Mouse (Mus musculus) spleen, postnatal 4 days (tissue): ENCODE results near the gene Lmo7.

Source experiments
- DNase-seq, 2 experiments: peaks; one replicate each; pipeline ENCODE4 v3.0.0; 2022; ENCODE audit warnings: low spot score in 2 of 2

The Lmo7 gene

DNA sequence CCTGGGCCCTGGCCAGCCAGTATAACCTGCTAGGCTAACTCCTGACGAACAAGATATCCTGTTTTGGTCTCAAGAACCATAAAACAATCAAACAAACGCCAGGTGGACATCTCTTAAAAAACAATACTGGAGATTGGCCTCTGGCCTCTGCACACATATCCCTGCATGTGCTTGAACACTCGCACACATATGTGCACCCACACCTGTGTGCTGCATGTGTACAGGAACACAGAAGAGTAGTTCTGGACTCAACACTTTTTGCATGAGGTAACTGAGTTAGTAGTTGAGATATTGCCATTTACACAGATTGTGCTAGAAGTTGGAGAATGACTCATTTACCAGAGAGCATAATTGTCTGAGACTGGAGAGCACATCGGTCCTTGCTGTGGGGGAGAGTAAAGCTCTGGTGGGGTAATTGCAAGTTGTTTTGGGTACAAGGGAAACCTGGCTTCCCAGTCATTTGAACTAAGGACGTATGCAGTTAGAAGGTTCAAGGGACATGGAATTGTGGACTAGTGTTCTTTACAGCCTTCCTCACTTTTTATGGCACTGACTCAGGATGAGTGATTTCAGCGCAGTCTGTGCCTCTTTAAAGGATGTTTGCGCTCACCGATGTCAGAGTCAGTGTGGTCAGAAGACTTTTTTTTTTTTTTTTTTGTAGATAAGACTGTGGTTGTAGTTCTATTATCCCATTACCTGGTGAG is 148.7 kb downstream of the Lmo7 start:
- DNase-seq = no peak

DNA sequence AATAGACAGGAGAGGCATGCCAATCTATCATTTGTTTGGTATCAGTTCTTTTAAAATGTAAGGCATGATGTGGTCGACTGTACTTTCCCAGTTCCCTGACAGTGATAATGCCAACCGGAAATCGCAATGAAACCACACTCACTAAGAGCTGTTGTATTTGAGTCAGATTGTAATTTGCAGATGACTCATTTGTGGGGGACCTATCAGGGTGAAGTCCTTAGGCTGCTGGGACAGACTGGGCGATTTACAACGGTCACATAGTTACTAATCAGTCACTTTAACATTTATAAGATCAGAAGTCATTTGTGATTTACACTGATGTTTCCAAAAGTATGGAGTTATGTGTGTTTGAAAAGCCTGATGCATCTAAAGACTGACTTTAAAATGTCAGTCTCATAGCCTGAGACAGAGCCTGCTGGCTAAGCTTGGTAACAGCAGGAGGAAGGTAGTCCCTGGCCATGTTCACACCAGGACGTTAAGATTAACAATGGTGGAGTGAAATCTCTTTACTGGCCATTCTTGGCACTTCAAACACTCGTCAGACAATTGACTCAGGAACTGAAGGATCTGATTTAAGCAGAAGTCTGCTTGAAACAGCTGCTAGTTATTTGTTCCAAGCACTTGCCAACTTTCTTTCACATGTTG is 149.4 kb downstream of the Lmo7 start:
- DNase-seq = no peak

DNA sequence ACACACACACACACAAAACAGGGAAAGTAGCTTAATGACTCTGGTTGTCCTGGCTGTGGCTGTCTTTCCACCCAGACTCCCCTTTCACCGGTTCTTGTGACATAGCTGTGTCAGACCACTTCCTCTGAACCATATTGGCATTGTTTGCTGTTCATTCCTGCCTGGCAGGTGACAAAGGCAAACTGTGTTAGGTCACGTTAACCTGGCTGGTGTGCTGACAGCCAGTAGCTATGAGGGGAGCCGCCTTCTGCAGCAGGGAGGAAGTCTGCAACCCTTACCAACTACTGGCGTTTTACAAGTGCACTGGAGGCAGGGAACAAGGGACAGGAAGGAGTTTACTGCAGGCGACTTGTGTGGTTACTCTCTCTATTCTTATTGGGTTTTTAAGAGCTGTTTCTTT is 153.2 kb downstream of the Lmo7 start:
- no peak for DNase-seq

DNA sequence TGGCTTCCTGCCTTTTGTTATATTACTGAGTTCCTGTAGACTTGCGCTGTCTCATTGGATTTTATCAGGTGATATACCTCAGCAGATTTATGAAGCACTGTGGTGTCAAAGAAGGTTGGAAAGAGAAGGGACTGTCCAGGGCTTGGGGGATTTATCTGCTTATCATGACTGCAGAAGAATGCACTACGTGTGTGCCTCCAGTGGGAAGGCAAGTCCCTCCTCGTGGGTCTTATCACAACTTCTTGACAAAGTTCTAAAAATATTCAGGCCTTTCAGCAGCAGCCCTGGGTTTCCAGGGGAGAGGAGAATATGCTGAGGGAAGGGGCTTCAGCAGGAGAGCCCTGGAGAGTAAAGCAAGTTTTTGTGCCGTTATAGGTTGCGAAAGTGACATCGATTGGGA is 154.0 kb downstream of the Lmo7 start:
- DNase-seq = no peak

DNA sequence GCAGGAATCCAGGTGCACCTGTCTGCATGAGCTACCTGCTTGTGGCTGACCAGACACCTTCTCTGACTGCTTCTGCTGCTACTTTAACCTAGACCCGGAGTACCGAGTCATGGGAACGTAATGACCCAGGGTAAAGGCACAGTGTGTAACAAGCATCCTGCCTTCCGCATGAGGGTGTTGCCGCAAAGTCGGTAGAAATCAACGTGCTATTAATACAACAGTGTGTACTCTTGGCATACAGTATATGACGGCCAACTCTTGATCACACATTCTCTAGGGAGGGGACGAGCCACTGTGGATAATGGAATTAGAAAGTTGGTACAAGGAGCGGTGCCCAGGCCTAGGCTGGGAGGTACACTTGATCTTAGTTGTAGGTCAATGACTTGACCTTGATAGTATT is 156.6 kb downstream of the Lmo7 start:
- DNase-seq = no peak

DNA sequence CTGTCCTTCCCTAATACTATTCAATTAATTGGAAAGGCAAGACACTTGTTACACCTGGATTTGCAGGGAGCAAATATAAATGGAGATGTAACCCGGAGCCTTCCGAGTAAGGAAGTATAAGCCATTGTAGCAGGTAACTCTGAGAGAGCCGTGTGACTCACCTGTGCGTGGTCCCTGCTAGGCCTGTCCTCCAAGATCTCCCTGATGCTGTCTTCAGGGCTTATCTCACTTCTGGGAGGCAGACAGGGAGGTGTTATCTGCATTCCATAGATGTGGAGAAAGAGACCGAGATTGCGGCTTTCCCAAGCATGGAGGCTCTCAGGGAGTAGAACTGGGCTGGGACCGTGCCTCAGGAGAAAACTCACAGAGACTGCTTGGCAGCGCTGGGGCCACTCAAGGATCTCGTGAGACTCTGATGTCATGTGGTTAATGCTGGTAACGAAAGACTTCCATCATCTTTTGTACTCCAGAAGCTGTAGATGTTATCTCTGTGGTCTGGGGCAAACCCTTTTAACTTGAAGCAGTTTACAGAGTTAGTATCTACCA is 162.2 kb downstream of the Lmo7 start:
- no peak for DNase-seq

DNA sequence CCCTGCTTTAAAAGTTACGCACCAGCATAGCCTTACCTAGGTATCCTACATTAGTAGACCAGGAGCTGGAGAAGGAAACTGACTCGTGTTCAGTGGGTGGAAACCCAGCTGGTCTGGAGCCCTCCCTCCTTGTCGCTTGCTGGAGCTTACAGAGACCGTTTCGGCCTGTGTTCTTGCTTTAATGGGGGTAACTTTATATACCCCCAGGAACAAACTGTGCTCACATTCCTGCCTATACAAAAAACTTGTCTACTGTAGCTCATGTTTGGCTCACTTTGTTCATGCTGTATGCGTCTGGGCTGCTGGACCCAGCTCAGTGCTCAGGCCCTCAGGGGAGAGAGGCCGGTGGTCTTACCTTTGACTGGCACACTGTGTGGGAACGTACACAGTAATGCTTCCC is 162.7 kb downstream of the Lmo7 start:
- no peak for DNase-seq

DNA sequence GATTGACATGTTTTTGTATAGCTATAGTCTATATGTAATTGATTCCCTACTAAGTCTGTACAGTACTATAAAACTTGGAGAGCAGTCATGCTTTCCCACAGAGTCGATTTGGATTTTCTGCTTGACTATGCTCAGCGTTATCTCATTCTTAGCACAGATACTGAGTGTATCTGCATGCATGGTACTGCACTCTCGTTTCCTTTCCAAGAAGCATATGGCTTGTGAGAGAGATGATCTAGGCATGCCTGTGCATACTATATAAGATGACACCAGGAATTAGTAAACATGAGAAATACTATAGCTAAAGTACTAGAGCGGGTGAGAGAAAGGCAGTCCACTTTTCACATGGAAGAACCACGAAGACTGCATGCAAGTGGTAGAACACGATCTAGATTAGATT is 163.5 kb downstream of the Lmo7 start:
- DNase-seq = no peak

DNA sequence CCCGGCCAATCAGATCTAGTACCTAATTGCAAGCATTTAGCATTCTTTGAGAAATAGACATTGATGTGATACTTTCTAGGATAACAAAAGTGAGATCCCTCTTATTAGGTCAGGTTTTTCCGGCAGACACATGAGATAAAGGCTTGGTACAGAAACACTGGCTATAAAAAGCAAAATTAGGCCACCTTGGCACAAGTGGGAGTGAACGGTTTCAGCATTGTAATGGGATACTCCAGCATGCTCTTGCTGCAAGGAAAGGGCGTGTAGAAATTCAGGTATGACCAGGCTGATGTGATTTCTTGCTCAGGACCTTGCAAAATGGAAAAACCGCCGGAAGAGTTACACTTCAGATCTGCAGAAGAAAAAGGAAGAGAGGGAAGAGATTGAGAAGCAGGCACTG is 168.5 kb downstream of the Lmo7 start:
- no peak for DNase-seq

DNA sequence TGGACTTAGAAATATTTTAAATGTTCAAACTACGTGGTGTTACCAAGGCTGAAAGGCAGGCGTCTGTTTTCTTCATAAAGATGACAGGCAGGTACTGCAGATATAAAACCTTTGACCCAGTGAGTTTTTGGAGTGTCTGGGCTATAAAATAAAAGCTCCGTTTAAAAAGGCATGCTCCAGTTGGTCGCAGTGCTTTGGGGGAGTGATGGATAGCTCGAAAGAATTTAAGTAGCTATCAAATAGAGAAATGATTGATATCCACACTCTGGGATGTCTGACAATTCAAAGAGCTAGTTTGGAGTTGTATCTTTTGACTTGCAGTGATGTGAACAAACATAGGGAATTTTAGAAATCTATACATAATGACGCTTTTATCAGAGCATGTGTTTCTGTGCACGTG is 171.7 kb downstream of the Lmo7 start:
- DNase-seq = no peak

DNA sequence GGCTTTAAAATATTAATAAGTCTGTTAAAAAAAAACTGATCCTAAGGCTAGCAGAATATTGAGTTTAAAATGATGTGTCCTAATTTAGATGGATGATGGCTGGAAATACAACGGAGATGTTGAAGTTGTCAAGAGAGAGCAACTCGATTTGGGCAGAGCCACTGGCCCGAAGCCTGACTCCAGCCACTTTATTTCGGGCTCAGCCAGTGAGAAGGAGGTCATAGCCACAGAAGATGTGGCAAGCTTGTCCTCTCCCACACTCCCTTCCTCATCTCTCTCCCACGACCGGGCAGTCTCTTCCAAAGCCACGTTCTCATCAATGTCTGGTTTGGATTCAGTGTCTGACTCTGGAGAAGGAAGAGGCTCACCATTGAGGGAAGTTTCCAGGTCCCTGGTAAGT is 172.2 kb downstream of the Lmo7 start:
- DNase-seq = no peak

DNA sequence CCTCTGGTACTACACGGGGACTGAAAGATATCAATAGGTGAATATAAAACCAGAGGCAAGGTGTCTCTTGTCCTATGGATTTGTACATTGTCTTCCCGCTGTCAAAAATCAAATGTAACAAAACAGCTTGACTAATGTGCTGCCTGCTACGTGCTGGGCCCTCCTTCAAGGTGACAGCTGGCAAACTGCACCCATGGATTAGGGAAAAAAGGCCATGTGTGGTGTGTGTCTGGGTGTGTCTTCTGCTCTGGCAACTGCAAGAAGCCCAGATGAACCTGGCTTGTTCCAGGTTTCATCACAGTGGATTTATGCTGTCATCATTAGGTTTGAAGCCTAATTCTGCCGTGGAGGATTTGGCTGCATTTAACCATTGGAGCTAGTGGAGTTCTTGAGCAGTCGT is 174.0 kb downstream of the Lmo7 start:
- DNase-seq = no peak

DNA sequence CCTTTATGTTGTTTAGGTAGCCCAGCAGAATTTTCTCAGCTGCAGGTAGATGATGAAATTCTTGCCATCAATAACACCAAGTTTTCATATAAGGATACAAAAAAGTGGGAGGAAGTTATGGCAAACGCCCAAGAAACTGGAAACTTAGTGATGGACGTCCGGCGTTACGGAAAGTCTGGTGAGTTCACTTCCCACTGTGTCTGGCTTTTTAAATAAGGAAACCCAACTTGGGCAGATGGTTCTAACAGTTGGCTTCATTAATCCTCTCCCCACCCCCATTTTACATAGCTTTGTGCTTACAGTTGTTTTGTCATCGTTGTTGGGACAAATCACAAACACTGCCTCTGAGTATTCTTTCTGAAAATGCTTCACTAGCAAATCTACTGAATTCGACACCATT is 182.2 kb downstream of the Lmo7 start:
- no peak for DNase-seq

DNA sequence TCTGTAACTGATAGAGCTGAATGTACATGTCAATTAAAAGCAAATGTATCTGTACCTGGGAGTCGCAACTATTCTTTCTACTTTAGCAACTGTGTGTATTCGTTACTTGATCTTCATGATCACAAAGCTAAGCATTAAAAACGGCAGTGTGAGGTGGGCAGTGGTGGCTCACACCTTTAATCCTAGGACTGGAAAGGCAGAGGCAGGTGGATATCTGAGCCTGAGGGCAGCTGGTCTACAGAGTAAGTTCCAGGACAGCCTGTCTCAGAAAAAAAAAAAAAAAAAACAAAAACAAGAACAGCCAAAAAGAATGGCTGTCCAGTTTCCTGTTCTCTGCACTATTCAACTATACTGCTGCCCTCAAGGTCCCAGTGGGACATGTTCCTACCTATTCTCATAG is 182.6 kb downstream of the Lmo7 start:
- no peak for DNase-seq

DNA sequence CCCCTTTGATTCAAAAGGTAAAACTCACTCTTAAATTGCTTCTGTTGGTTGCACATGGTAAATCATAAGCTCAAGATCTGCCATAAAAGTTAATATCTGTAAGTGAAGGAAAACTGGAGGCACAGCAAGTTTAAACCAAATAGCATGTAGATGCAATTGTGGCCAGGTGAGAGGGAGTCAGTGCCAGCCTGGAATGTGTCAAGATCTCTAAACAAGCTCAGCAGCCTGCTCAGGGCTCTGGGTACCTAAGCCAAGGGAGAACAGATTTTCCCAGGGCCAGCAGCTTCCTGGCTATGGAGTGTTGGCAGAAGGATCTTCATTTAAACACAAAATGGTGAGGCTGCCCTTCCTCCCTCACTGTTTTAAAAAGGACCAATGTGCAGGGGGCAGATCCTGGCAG is 184.6 kb downstream of the Lmo7 start:
- no peak for DNase-seq

DNA sequence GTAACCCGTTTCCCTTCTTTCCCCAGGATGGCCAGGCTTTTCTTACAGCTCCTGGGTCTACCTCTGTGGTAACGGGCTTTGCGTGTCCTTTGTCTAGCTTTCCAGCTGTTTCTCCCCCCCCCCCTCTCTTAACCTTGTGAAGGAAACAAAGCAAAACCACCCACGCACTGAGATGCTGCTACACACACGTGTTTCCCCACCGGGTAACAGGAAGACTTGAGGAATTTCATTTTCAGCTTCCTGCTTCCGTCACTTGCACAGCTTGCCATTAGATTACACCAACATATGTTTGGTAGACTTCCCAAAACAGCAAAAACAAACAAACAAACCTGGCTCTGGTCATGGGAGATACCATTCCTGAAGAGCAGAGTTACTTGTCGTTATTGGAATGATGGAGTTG is 186.1 kb downstream of the Lmo7 start:
- no peak for DNase-seq

DNA sequence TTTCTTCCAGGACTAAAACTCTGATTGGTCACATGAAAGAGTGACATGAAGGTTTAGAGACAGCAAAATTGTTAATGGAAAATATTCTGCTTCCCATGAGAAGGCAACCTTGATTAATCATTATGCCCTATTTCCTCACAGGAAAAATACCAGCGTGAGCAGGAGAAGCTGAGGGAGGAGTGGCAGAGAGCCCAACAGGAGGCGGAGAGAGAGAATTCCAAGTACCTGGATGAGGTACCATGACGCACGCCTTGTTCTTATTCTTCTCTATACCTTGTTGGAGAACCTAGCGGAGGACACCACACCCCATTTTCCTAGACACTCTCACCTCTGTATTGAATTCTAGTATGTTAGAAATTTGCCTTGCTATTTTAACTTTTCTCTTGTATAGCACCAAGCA is 188.7 kb downstream of the Lmo7 start:
- no peak for DNase-seq

DNA sequence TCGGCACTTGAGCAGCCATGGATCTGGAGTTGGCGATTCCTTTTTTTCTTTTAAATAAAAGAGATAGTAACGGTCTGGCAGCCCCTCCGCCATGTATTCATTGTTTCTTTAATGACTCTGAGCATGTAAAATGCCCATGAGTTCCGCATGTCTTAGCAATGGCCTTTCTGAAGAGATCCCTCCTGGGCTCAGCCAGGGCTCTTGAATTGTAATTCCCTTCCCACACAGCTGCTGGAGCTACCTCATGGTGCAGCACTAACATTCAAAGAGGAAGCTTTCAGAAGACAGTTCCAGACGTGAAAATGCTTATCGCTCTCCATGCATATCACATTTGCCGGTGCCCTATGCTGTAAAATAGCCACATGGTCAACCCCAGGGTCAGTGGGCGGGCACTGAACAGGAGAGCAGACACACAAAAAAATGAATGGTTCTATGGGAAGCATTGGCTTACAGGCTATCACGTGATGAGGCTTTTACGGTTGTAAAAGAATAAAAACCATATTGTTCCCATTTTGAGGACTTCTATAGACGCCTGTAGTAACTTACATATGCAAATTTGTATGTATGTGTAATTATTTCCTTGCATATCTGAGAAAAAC is 198.0 kb downstream of the Lmo7 start:
- no peak for DNase-seq

DNA sequence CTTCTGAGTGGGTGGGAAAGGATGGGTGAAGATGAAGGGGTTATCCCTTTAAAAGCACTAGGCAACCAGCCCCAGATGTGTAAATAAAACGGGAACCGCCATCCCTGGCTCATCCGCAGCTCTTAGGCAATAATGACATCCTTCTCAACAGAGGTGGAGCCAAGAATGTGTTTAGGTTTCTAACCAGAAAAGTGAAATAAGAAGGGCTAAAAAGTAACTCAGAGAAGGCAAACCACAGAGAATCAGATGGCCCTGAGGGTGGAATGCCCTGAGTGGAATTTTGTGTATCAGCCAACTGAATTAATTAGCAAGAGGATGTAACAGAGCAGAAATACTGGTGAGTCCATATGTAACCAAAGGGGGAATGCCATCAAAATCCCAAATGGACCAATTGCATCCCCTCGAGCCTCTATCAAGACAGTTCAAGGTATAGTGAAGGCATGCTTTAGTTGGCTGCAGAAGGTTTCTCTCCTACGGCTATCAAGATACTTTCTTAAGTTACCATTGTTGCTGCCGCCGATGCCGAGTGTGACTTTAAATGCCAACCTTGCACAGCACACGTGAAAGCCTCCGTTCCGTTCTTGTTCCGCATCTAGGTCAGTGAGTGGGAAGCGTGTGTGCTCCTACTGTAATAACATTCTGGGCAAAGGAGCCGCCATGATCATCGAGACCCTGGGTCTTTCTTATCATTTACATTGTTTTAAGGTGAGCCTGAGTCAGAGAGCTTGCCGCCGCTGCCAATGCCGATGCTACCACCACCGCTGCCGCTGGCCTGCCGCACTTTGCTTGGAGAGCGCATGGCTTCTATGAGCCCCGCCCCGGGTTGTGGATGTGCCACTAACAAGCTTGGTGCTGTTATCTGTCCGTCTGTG is 201.1 kb downstream of the Lmo7 start:
- peak in 1 of 2 experiments; percentile 55 for DNase-seq

DNA sequence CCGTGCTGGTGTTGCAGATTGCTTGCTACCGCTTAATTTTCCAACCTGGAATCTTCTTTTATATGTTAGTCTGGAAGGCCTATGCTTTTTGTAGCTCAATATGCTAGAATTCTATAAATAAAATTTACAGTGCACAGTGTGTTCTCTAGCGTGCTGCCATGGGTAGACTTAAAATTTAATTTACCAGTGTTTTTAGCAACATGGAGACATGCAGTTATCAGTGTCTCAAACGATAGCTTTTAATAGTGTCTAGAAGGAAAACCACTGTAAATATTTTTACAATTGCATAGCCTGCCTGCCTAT is 201.6 kb downstream of the Lmo7 start:
- DNase-seq = no peak

DNA sequence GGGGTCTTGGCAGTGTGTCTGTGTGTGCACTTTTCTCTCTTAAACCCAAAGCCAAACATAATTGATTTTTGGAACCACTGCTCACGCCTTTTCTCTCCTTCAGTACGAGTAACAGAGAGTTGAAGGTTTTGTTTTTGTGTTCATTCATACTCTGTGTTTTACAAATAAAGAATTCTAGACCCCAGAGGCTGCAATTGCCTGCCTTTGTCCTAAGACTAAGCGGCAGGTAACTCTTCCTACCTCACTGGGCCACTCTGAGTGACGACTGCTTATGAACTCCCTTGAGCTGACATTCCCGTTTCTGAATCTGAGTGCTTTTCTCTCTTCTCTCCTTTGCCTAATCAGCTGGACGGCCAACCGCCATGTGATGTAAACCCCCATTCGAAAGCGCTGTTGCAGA is 203.8 kb downstream of the Lmo7 start:
- DNase-seq = no peak

DNA sequence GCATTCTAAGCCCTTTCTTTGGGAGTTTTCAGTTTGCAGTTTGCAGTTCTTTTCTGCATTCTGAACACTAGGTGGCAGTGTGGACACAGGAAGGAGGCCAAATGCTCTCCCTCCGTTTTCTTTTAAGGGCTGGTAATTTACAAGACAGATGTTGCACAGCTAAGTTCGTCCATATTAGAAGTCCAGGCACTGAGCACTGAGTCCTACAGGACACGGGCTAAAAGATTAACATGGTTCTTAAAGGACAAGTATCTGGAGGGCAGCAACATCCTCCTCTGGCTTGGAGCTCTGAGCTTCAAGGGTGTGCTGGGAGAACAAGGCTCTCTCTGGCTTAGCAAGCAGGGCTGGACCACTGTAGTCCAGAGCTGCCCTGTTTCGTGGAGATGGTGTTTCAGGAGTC is 213.2 kb downstream of the Lmo7 start:
- peak in 1 of 2 experiments; percentile 55 for DNase-seq
